Mouse (Mus musculus) mouse embryonic stem cell (cell line): ENCODE data around the gene B4galnt4.

Experiments used
- in situ Hi-C, 2 experiments: fragments of 300-500 bp; cut with MboI; formaldehyde crosslinking; loops; 1 replicate in 1 of 2; 3 replicates in 1 of 2; pipeline ENCODE4 v1.14.3; 2019 to 2020; ENCODE audit warnings: low sequenced_read_pairs in 2 of 2, low pct_unique_long_range_greater_than_20kb in 1 of 2, mixed read lengths in 1 of 2; ENCODE audit not compliant: unreplicated experiment in 1 of 2

Gene B4galnt4

GRCm38 (mm10) chr7:141059929-141060328 is 975 bp upstream of the B4galnt4 start:
- in situ Hi-C loops: loop anchor here (5.0 to 10.0 kb wide), 2 partner anchors 143 to 215 kb away; partner anchors contain the start of genes Odf3 (in 1 of the 2) and Scgb1c1 (in 1 of the 2)

DNA sequence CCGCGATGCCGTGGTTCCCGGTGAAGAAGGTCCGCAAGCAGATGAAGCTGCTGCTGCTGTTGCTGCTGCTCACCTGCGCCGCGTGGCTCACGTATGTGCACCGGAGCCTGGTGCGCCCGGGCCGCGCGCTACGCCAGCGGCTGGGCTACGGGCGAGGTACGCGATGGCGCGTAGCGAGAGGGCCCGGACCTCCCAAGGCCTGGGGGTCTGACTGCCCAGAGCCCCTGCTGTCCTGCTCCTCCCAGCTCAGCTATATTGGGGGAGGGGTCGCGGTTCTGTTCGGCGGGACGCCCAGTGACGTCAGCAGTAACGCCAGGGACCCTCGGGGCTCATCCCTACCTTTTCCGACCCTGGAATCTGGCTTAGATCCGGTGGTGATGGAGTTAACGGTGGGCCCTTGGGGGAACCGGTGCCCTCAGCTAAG is 377 bp downstream of the B4galnt4 start:
- in situ Hi-C loops: loop anchor here in 1 of 2 experiments (5.0 kb wide), 1 partner anchor 144 kb away; no protein-coding TSS in a partner anchor

- in situ Hi-C loops: loop anchor here in 1 of 2 experiments (5.0 kb wide), 1 partner anchor 145 kb away; no protein-coding TSS in a partner anchor
Observed at GRCm38 (mm10) chr7:141062525-141062924, 1.6 kb downstream of the B4galnt4 start.

- in situ Hi-C loops: loop anchor here in 1 of 2 experiments (5.0 kb wide), 1 partner anchor 146 kb away; no protein-coding TSS in a partner anchor
Observed at GRCm38 (mm10) chr7:141063353-141063752, 2.4 kb downstream of the B4galnt4 start.

GRCm38 (mm10) chr7:141064175-141064574 is 3.3 kb downstream of the B4galnt4 start:
- in situ Hi-C loops: loop anchor here in 1 of 2 experiments (5.0 kb wide), 1 partner anchor 147 kb away; no protein-coding TSS in a partner anchor

DNA sequence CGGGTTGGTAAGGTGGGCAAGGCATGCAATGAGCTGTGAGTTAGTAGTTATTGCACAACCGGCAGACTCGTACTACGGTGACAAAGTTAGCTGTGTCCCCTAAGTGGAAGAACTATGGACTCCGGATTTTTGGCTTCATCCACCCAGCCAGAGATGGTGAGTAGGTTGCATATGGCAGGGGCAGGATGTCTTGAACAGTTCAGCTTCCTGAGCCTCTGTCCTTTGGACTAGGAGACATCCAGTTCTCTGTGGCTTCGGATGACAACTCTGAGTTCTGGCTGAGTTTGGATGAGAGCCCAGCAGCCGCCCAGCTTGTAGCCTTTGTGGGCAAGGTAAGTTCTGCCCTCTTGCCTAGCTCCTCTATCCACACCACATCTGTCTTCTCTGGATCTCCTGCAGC is 3.7 kb downstream of the B4galnt4 start:
- in situ Hi-C loops: loop anchor here in 1 of 2 experiments (5.0 kb wide), 1 partner anchor 147 kb away; no protein-coding TSS in a partner anchor

GRCm38 (mm10) chr7:141068351-141068750 is 7.4 kb downstream of the B4galnt4 start:
- in situ Hi-C loops: no loop called here

GRCm38 (mm10) chr7:141070058-141070862 is 9.4 kb downstream of the B4galnt4 start:
- in situ Hi-C loops: no loop called here

- in situ Hi-C loops: no loop called here
Observed at GRCm38 (mm10) chr7:141072017-141072745, 11.3 kb downstream of the B4galnt4 start.

DNA sequence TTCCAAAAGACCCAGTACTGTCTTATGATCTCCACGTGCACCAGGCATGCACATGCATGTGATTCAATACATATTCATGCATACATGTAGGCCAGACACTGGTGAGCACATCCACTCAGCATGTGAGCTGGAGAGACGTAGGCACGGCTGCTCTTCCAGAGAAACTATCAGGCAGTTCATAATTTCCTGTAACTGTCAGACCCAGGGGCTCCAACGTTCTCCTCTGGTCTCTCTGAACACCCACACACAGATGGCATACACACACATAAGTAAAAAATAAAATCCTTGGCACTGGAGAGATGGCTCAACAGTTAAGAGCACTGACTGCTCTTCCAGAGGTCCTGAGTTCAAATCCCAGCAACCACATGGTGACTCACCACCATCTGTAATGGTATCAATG is 12.9 kb downstream of the B4galnt4 start:
- in situ Hi-C loops: no loop called here

GRCm38 (mm10) chr7:141077841-141078240 is 16.9 kb downstream of the B4galnt4 start, which contains the start of gene Pkp3:
TSS of gene Pkp3 (plus strand) at chr7:141078218.
- in situ Hi-C loops: no loop called here

DNA sequence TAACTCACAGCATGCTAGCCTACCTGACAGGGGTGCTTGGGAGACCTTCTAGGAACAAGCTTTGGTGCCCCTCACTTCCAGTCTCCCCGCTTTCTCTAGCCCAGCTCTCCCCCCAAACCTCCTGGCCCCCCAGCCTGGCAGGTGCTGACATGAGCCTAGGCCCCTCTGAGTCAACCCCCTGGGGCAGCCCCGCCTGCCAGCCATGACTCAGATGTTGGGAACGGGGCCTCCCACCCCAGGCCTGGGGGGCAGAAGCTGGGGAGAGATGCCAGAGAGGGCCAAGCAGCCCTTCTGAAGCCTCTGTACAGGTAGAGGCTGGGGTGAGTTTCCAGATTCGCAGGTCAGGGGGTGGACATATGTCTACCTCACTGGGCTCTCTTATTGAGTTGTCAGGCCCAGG is 18.0 kb downstream of the B4galnt4 start:
- in situ Hi-C loops: no loop called here

DNA sequence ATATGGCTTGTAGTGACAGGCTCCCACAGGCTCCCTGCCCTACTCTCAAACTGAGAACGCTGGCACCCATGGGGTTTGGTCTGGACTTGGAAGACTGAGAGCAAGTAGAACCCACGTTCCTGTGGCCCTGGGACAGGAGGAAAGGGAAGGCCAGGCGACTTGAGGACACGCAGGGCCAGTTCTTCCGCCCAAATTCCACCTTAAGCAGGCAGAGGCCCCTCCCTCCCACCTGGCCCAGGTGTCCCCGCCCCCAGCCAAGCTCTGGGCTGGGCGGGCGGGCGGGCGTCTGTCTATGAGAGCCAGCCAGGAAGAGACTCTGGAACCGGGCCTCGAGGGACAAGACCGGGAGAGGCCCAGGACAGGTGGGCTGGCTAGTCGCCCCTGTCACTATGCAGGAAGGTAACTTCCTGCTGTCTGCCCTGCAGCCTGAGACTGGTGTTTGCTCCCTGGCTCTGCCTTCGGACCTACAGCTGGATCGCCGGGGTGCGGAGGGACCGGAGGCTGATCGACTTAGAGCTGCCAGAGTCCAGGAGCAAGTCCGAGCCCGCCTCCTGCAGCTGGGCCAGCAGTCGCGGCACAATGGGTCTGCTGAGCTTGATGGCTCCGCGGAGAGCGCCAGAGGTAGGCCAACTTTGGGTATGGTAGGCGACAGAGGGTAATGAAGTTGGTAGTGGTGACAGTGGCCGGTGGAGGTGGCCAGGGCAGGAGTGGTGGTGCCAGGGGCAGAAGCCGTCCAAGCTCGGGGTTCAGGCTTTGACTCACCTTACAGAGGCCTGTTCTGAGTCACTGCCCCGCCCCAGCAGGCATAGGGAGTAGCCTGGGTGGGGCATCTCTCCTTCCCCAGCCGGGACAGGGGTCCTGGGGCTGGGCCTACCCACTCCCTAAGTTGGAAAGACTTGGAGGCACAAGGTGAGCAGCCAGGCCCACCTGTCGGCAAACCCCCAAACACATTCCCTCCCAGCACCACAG is 18.9 kb downstream of the B4galnt4 start:
- in situ Hi-C loops: no loop called here

GRCm38 (mm10) chr7:141087894-141088293 is 27.0 kb downstream of the B4galnt4 start:
- in situ Hi-C loops: no loop called here

GRCm38 (mm10) chr7:141088473-141088872 is 27.6 kb downstream of the B4galnt4 start:
- in situ Hi-C loops: no loop called here

DNA sequence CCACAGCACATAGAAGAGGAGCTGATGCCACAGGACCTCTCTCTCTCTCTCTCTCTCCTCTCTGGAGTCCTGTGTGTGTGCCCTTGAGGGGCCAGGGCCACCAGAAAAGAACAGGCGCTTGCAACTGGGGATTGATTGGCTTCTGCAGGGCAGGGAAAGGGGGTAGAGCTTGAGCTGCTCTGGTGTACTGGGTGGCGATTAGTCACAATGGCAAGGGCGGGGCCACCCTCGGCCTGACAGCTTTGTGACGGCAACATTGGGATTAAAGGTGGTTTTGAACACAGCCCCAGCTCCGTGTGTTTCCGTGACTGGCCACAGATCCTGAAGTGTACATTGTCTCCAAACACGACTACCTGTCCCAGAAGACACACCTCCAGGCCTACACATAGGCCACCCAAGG is 29.3 kb downstream of the B4galnt4 start:
- in situ Hi-C loops: loop anchor here in 1 of 2 experiments (5.0 kb wide), 1 partner anchor 87 kb away; no protein-coding TSS in a partner anchor

DNA sequence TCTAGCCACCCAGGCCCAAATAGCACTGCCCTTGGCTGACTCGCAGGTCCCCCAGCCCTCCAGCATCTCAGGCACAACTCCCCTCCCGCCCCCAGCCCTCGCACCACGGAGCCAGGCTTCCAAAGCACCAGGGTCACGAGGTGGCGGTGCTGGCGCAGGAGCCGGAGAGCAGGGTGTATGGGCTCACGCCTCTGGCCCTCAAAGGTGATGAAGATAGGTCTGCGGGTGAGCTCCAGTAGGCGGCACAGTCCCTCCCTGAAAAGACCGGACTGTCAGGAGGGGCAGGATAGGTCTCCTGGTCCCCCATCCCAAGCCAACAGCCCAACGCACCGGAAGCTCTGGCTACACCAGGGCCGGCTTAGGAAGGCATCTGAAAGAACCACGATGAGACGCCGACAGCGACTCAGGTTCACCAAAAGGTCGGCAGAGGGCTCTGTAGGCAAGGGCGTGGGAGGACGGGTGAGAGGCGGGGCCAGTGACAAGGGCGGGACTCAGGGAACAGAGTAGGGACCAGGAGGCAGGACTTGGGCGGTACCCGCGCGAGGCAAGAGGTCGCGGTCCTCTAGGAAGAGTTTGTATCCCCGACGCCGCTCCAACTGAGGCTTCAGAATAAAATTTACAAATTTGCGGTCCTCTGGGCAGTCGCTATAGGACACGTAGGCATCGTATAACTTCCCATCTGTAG is 31.3 kb downstream of the B4galnt4 start:
- in situ Hi-C loops: loop anchor here in 1 of 2 experiments (5.0 kb wide), 1 partner anchor 85 kb away; no protein-coding TSS in a partner anchor
